Mouse (Mus musculus) cerebellum, adult (tissue): ENCODE measurements at regions not wholly inside any gene's neighbourhood (a gene's known extent, or its start where the extent isn't known, plus 50 kb on each side); places are given as distances from the start of the nearest gene placed in this dataset.

Experiments
- ATAC-seq: cut with Nextera tagmentation; 2 replicates; pipeline ENCODE4 v1.9.2; 2017; ENCODE audit warnings: mild to moderate bottlenecking, moderate library complexity, mixed read lengths; ENCODE audit not compliant: insufficient number of reproducible peaks, low FRiP score, low TSS enrichment

DNA sequence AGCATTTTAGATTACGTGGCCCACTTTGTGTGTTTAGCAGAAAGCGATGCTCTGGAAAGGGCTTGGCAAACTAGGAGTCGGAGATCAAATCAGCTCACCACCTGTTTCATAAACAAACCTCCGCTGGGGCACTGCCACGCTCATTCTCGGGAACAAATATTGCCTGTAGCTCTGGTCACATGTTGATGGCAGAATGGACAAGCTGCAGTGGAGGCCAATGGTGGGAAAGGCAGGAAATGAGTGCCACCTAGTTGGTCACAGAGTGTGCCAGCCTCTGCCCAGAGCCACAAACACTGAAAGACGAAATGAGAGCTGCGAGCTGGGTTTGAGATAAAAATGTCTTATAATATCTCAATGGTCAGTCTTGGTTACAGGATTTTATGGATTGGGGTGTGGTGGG is 259.2 kb upstream of the Csf3r start:
- ATAC-seq = no peak

GRCm38 (mm10) chr4:125777126-125777525 is 247.2 kb upstream of the Csf3r start:
- ATAC-seq = no peak

- no peak for ATAC-seq
These were observed 244.2 kb upstream of the Csf3r start for GRCm38 (mm10) chr4:125780113-125780512.

DNA sequence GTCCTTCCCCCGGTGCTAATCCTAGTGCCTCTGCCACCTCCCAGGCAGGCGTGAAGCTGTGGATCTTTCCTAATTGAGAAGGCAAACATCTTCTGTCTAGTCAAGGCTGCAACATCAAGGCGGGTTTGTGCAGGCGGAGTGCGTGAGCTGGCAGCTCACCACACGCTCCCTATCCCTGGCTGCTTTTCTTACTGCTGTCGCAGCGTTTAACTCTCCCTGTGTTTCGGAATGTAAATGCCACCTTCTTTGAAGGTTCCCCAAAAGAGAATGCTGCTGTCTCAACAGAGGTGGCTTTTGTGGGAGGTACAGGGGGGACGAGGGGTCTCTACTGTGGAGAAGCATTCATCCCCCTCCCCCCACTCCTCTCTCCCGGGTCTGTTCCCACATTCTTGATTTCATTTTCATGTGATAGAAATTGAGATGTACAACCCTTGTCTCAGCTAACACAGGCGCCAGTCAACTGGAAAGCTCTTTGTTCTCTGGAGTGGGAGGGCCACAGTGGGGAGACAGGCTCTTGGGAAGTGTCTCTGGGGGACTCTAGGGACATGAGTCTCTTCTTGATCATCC is 243.3 kb upstream of the Csf3r start:
- ATAC-seq = no peak

- no peak for ATAC-seq
These were observed 242.0 kb upstream of the Csf3r start for GRCm38 (mm10) chr4:125782346-125782745.

DNA sequence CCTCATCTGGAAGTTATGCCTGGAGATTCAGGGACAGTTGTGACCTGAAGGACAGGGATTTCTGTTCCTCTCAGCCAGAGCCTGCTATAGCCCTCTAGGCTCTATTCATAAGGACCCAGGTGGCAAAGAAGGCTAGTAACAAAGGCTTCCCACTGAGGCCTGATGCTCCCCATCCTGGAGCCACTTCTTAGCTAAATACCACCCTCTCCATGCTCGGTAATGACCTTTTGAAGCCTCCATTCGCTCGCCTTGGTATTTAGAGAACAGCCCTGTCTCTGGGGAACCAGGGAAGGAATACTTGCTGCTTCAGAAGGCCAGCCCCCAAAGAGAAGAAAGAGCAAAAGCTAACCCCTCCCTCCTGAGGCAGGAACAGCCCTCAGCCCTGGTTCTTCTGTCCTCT is 238.3 kb upstream of the Csf3r start:
- ATAC-seq = no peak

- ATAC-seq = no peak
These were observed 229.7 kb upstream of the Csf3r start for GRCm38 (mm10) chr4:125794679-125795078.

DNA sequence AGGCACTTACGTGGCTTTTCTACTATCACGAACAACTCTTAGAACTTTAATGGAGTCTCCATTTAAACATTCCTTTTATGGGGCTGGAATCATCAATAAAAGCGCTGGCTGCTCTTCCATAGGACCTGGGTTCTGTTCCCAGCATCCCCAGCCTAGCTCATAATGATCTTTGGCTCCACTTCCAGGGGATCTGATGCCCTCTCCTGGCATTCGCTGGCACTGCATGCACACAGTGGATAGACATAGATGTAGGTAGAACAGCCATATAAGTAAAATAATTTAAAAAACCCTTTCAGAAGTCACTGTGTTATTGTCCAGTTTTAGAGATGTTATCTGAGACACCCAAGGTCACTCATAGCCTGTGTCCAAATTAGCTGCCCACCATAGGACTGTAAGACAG is 216.4 kb upstream of the Csf3r start:
- no peak for ATAC-seq

DNA sequence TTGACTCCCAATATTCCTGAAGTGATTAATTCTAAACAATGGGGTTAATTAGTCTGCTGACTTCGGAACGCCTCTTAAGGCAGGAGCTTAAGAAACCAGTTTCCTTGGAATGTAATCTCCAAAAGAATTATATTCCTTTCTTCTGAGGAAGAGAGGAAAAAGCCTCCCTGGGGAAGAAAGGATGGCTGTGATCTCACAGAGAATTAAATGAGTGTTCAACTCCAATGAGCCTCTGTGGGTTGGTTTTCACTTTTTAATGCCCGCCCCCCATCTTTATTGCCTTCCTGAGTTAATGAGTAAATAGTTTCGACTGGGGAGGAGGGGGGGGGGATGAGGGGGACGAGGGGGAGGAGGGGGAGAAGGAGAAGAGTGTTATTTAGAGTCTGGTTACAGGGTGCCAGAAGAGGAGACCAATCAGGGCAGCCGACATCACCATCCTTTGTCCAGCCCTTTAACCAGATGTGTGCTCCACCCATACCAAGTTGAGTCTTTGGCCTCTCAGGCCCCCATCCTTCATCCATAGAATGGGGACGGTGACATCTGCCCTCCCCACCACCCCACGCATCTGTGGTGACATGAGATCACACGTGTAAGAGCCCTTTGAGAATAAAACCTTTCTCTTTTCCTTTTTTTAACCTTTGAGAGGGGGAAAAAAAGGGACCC is 214.8 kb upstream of the Csf3r start:
- ATAC-seq = no peak

GRCm38 (mm10) chr4:125810247-125810646 is 214.1 kb upstream of the Csf3r start:
- no peak for ATAC-seq

DNA sequence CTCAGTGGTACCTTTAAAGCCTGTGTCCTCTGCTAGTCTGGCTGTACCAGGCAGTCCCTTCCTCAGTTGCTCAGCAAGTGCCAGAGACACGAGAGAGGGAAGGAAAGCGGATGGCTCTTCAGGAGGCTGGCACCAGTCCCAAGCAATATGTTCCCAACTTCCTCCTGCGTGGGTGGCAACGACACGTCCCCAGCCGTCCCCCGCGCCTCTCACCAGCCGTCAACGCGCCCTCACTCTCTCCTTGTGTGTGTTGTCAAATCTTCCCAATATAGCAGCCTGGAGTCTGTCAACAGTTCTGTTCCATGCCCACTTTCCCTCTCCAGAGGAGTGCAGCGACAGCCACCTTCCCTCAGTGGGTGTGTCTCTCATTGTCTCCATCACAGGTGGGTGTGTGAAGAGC is 210.0 kb upstream of the Csf3r start:
- ATAC-seq = no peak

- no peak for ATAC-seq
These were observed 209.1 kb upstream of the Csf3r start for GRCm38 (mm10) chr4:125815276-125815675.

DNA sequence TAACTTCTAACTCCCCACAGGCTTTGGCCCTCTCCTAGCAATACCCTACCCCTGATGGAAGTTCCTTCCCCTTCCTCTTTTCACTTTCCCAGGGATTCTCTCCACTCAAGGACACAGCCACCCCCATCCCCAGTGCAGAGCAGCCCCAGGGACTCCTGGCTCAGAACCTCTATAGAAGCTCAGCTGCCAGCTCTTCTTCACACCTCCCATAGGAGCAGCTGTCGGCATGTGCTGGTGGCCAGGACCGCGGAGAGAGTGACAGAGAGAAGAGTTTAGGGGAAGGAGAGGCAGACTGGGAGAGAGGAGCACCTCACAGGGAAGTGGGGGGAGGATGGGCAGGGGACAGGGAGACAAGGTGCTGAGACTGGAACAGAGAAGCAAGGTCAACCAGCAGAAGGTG is 199.8 kb upstream of the Csf3r start:
- no peak for ATAC-seq

- no peak for ATAC-seq
These were observed 197.9 kb upstream of the Csf3r start for GRCm38 (mm10) chr4:125826416-125826815.

- no peak for ATAC-seq
These were observed 189.1 kb upstream of the Csf3r start for GRCm38 (mm10) chr4:125835250-125835649.

- ATAC-seq = no peak
These were observed 176.8 kb upstream of the Csf3r start for GRCm38 (mm10) chr4:125847568-125847967.

DNA sequence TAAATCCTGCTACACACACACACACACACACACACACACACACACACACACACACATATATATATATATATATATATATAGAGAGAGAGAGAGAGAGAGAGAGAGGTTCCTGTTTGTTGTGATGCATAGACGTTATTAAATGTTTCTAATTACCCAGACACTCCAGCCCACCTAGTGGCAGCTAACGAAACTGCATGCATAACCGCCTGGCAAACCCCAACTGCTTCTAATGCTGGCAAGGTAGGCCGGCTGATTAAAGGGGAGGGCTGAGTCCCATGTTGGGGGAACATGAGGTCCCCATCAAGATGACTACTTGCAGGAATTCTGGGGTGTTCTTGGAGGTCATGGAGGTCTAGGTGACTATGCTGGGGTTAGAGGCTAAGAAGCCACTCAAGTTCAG is 174.1 kb upstream of the Csf3r start:
- ATAC-seq = no peak

- no peak for ATAC-seq
These were observed 171.8 kb upstream of the Csf3r start for GRCm38 (mm10) chr4:125852545-125852944.

- no peak for ATAC-seq
These were observed 168.3 kb upstream of the Csf3r start for GRCm38 (mm10) chr4:125855983-125856591.

GRCm38 (mm10) chr4:125856781-125857180 is 167.6 kb upstream of the Csf3r start:
- ATAC-seq = no peak

DNA sequence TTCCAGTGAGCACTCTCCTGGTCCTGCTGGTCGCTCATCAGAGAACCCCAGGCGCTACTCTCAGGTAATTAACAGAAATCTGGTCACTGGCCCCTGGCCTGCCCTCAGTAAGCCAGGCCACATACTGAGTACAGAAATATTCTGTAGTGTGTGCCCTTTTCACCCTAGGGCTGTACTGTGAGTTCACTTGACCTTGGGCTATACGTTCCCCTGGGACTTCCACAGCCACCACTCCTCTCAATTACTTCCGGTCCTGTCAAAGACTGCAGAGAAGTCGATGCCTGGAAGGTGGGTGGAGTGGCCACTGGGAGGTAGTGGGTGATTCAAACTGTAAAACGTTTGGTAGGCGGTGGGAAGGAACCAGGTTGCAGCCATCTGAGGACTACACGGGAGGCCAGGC is 159.3 kb upstream of the Csf3r start:
- ATAC-seq = no peak

- ATAC-seq = no peak
These were observed 158.6 kb upstream of the Csf3r start for GRCm38 (mm10) chr4:125865728-125866127.
